In genomic region chr15:84105924-84106500, GRCm38 (mm10) we compare ENCODE assay signal across 8 mouse cellular contexts. TPM values are rescaled to one million over a fixed set of nuclear protein-coding genes. Genes with fewer than 3 reads are reported as not detected.
A peak's percentile ranks its signal among the peaks of the same experiment; 100 is the strongest.
DNase-seq lines count a peak whose midpoint lies in the region; ATAC-seq and TF ChIP-seq lines count a peak whose summit lies in the region.

No protein-coding gene starts in this region.

- H3K9ac ChIP-seq in ES-E14 (ENCODE audit: insufficient read depth, low read depth, low read length, poor library complexity, severe bottlenecking) = peak overlapping the region; percentile 46; the same call in 1 of the 2 replicates
- peak overlapping the region; percentile 63 for H3K9ac ChIP-seq in forebrain, embryonic 15.5 days (replicated peaks)
- H3K9ac ChIP-seq in liver, embryonic 15.5 days = no peak overlapping the region

- no peak for TF ChIP-seq CTCF in gastrocnemius, adult 2 months (IDR thresholded peaks at IDR 0.05)

- peaks cover 5% of the 10 kb centered on the region; the same call in 1 of the 2 replicates for H3K27me3 ChIP-seq in forebrain, embryonic 15.5 days
- H3K27me3 ChIP-seq in liver, embryonic 15.5 days = peaks cover 42% of the 10 kb centered on the region

- H3K27ac ChIP-seq in gastrocnemius, adult 2 months = no peak overlapping the region
- no peak overlapping the region for H3K27ac ChIP-seq in ES-E14 (ENCODE audit: insufficient read depth, low read depth, low read length, poor library complexity, severe bottlenecking)
- H3K27ac ChIP-seq in forebrain, embryonic 15.5 days (replicated peaks) = peak overlapping the region; percentile 70
- H3K27ac ChIP-seq in liver, embryonic 15.5 days (replicated peaks) = no peak overlapping the region

- intact Hi-C loops in gastrocnemius, adult 2 months (cut with DNase I) = no loop called here
- intact Hi-C loops in gastrocnemius, postnatal 14 days (cut with DNase I; ENCODE audit: low total_unique reads) = no loop called here

- H3K9me3 ChIP-seq in ES-E14 (ENCODE audit: control insufficient read depth, insufficient read depth, low read depth, low read length) = no peaks in the 10 kb centered on the region
- no peaks in the 10 kb centered on the region for H3K9me3 ChIP-seq in forebrain, embryonic 15.5 days
- no peaks in the 10 kb centered on the region for H3K9me3 ChIP-seq in liver, embryonic 15.5 days (replicated peaks)

- H3K4me1 ChIP-seq in ES-E14 (ENCODE audit: control insufficient read depth in 2 of 2, insufficient read depth in 2 of 2, low read length in 2 of 2, poor library complexity in 1 of 2) = peaks cover 0 to 7% of the 10 kb centered on the region in 2 experiments; a peak in 2 of 4 replicates
- peaks cover 30% of the 10 kb centered on the region for H3K4me1 ChIP-seq in forebrain, embryonic 15.5 days
- H3K4me1 ChIP-seq in liver, embryonic 15.5 days (replicated peaks) = peaks cover 7% of the 10 kb centered on the region

- WGBS in forebrain, embryonic 15.5 days = 8% methylated on average over 12 of the region's 12 CpGs
- WGBS in liver, embryonic 15.5 days (ENCODE audit: insufficient replicate concordance) = 11% methylated on average over 12 of the region's 12 CpGs

- DNase-seq in gastrocnemius, adult 2 months = no peak
- DNase-seq in gastrocnemius, postnatal 14 days = no peak
- no peak for DNase-seq in ES-E14 (ENCODE audit: low read depth, low spot score)
- no peak for DNase-seq in right cerebral cortex, postnatal 36 days (ENCODE audit: low spot score in 2 of 2)

- peak overlapping the region; percentile 46 for H3K4me3 ChIP-seq in gastrocnemius, adult 2 months
- H3K4me3 ChIP-seq in ES-E14 (ENCODE audit: insufficient read depth in 1 of 2, low read depth in 1 of 2, low read length in 2 of 2, poor library complexity in 1 of 2, severe bottlenecking in 1 of 2) = peak overlapping the region; percentile 81 to 89
- peak overlapping the region; percentile 56 for H3K4me3 ChIP-seq in forebrain, embryonic 15.5 days
- H3K4me3 ChIP-seq in liver, embryonic 15.5 days (replicated peaks) = no peak overlapping the region

- peak; percentile 51 for ATAC-seq in forebrain, embryonic 15.5 days (replicated peaks)
- no peak for ATAC-seq in liver, embryonic 15.5 days (ENCODE audit: insufficient read depth)
- no peak for ATAC-seq in erythroblast, adult 5-6 weeks (replicated peaks; ENCODE audit: low FRiP score, poor library complexity, severe bottlenecking)
- ATAC-seq in monocyte, adult 5-6 weeks (replicated peaks; ENCODE audit: insufficient number of reproducible peaks, low FRiP score, low TSS enrichment, poor library complexity, severe bottlenecking) = no peak

- no peaks in the 10 kb centered on the region; the same call in 1 of the 2 replicates for H3K36me3 ChIP-seq in ES-E14 (ENCODE audit: control insufficient read depth, insufficient read depth, low read length, poor library complexity, severe bottlenecking)
- no peaks in the 10 kb centered on the region for H3K36me3 ChIP-seq in forebrain, embryonic 15.5 days
- H3K36me3 ChIP-seq in liver, embryonic 15.5 days (replicated peaks) = no peaks in the 10 kb centered on the region

- in situ Hi-C loops in ES-E14 (cut with MboI; ENCODE audit: low sequenced_read_pairs in 2 of 2, unreplicated experiment in 2 of 2) = no loop called here

- H3K4me2 ChIP-seq in forebrain, embryonic 15.5 days (replicated peaks) = peak overlapping the region; percentile 85
- peak overlapping the region; percentile 61 for H3K4me2 ChIP-seq in liver, embryonic 15.5 days

TF ChIP-seq in ES-E14, 5 proteins besides CTCF, POLR2A, EP300 and RAD21:
- TF ChIP-seq HCFC1 (IDR thresholded peaks at IDR 0.05; ENCODE audit: borderline replicate concordance, insufficient read depth, low read length) (no peak), CHD2 (IDR thresholded peaks at IDR 0.05; ENCODE audit: low read depth, low read length) (no peak), ZNF384 (IDR thresholded peaks at IDR 0.05; ENCODE audit: low read depth, low read length) (no peak), ZC3H11A (IDR thresholded peaks at IDR 0.05; ENCODE audit: borderline replicate concordance, low read depth, low read length) (no peak)

RNA-seq across cellular contexts. Expression of gene Sult4a1, which starts 0.5 kb away (rescaled TPM):
- total RNA-seq in gastrocnemius, adult 2 months (2021) = not detected
- total RNA-seq in gastrocnemius, postnatal 14 days (2021) = under 1 TPM in 1 of 2 experiments, not detected in 1; 0.09 TPM
- total RNA-seq in ES-E14 (2012; rRNA removed) = 34.9 and 40.5 TPM in 2 replicates
- 76.7 and 76.8 TPM in 2 replicates for polyA plus RNA-seq in forebrain, embryonic 15.5 days (2015; fragmentation: Nextera tagmentation; extraction: Ambion mirVana)
- polyA plus RNA-seq in liver, embryonic 15.5 days (2015; fragmentation: Nextera tagmentation; extraction: Ambion mirVana) = 0.06 and 0.08 TPM in 2 replicates
- total RNA-seq in erythroblast, adult 5-6 weeks (2015; ENCODE audit: low replicate concordance) = not detected in 2 replicates
- not detected in 2 replicates for total RNA-seq in erythroblast, adult 5-6 weeks (2017; ENCODE audit: low replicate concordance)
- total RNA-seq in monocyte, adult 5-6 weeks (2017) = 0.32 to 2.5 TPM (median 0.49 TPM) in 3 replicates

RNA-seq across cellular contexts. Expression of gene Pnpla5, which starts 17.0 kb away (rescaled TPM):
- under 1 TPM in 1 of 2 experiments, not detected in 1; 0.14 TPM for total RNA-seq in gastrocnemius, adult 2 months (2021)
- total RNA-seq in gastrocnemius, postnatal 14 days (2021) = not detected
- 0.11 and 0.13 TPM in 2 replicates for total RNA-seq in ES-E14 (2012; rRNA removed)
- not detected in 2 replicates for polyA plus RNA-seq in forebrain, embryonic 15.5 days (2015; fragmentation: Nextera tagmentation; extraction: Ambion mirVana)
- 0.12 TPM in 1 of 2 replicates, not detected in the other for polyA plus RNA-seq in liver, embryonic 15.5 days (2015; fragmentation: Nextera tagmentation; extraction: Ambion mirVana)
- total RNA-seq in erythroblast, adult 5-6 weeks (2015; ENCODE audit: low replicate concordance) = not detected in 2 replicates
- not detected in 2 replicates for total RNA-seq in erythroblast, adult 5-6 weeks (2017; ENCODE audit: low replicate concordance)
- total RNA-seq in monocyte, adult 5-6 weeks (2017) = not detected in 3 replicates

RNA-seq across cellular contexts. Expression of gene Efcab6, which starts 40.8 kb away (rescaled TPM):
- 1 to 10 TPM; 3.7 to 4.9 TPM for total RNA-seq in gastrocnemius, adult 2 months (2021)
- total RNA-seq in gastrocnemius, postnatal 14 days (2021) = 1 to 10 TPM; 2.7 to 4.0 TPM
- total RNA-seq in ES-E14 (2012; rRNA removed) = 0.76 and 1.3 TPM in 2 replicates
- 3.7 and 4.3 TPM in 2 replicates for polyA plus RNA-seq in forebrain, embryonic 15.5 days (2015; fragmentation: Nextera tagmentation; extraction: Ambion mirVana)
- not detected in 2 replicates for polyA plus RNA-seq in liver, embryonic 15.5 days (2015; fragmentation: Nextera tagmentation; extraction: Ambion mirVana)
- not detected in 2 replicates for total RNA-seq in erythroblast, adult 5-6 weeks (2015; ENCODE audit: low replicate concordance)
- not detected in 2 replicates for total RNA-seq in erythroblast, adult 5-6 weeks (2017; ENCODE audit: low replicate concordance)
- 0.19 to 0.48 TPM (median 0.43 TPM) in 3 replicates for total RNA-seq in monocyte, adult 5-6 weeks (2017)

Comparison
In these comparisons a context has a peak if more than half of its experiments do, and no peak if none do; other contexts are left out.
1. RNA of gene Sult4a1, which starts 0.5 kb away (total RNA-seq): 34.9 to 40.5 TPM in ES-E14; 0.32 to 2.5 TPM in monocyte, adult 5-6 weeks, 0.09 TPM in gastrocnemius, postnatal 14 days, not detected in gastrocnemius, adult 2 months and not detected in erythroblast, adult 5-6 weeks; every median in the first group is over 10 times any median in the second.